10 mouse cellular contexts compared by ENCODE assay signal in the genomic region with DNA sequence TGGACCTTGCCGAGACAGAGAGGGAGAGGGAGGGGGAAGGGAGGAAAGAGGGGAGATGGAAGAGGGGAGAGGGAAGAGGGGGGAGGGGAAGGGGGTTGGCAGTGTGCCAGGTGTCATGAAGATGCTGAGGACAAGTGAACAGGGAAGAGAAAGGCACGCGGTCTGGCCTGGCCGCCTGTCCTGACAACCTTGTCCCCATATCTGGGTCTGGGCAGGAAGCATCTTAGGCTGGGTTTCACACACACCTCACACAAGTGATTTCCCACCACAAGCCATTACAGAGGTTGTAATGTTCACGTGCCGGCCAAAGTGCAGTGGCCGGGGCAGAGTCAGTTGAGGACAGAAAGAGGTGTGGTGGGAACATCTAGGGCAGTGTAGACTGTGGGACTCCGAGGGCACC. TPM values are rescaled to one million over a fixed set of nuclear protein-coding genes. Genes with fewer than 3 reads are reported as not detected.
DNase-seq lines count a peak whose midpoint lies in the region; ATAC-seq and TF ChIP-seq lines count a peak whose summit lies in the region.
"Had no signal": no experiment of that assay in that cellular context is flagged by ENCODE, and none has a peak within 500 bp of the region (broad histone marks: within the 10 kb centered on the region; RNA-seq: fewer than 3 reads in every experiment).

No protein-coding gene starts in this region.

- 29% methylated on average over 8 of the region's 8 CpGs for WGBS in heart, postnatal 0 days
- WGBS in large intestine, adult 2 months: 16% methylated on average over 8 of the region's 8 CpGs

- no peaks in the 10 kb centered on the region for H3K36me3 ChIP-seq in heart, postnatal 0 days (replicated peaks; ENCODE audit: control insufficient read depth, insufficient read depth, low read length)

- no peak overlapping the region for H3K27ac ChIP-seq in heart, postnatal 0 days (ENCODE audit: low read depth)

- H3K4me3 ChIP-seq in heart, postnatal 0 days (ENCODE audit: low read depth, low read length): no peak overlapping the region
- H3K4me3 ChIP-seq: erythroblast, embryonic 14.5 days had no signal

- no peak overlapping the region for H3K9ac ChIP-seq in heart, postnatal 0 days (replicated peaks; ENCODE audit: low read depth, low read length)

- H3K9me3 ChIP-seq in heart, postnatal 0 days (replicated peaks; ENCODE audit: control insufficient read depth, low read length): no peaks in the 10 kb centered on the region

- H3K4me2 ChIP-seq in heart, postnatal 0 days (ENCODE audit: low read depth, low read length): no peak overlapping the region

- no peaks in the 10 kb centered on the region for H3K4me1 ChIP-seq in heart, postnatal 0 days (ENCODE audit: control insufficient read depth, insufficient read depth)

- TF ChIP-seq CTCF in heart, postnatal 0 days (IDR thresholded peaks at IDR 0.05; ENCODE audit: low read depth): no peak

- TF ChIP-seq EP300 in heart, postnatal 0 days (IDR thresholded peaks at IDR 0.05; ENCODE audit: low read depth): no peak

- intact Hi-C loops in heart, postnatal 36 days (cut with DNase I): no loop called here

- no peaks in the 10 kb centered on the region for H3K27me3 ChIP-seq in heart, postnatal 0 days (ENCODE audit: control insufficient read depth, insufficient read depth, low read length)
- H3K27me3 ChIP-seq: CH12.LX had no signal

- peak; percentile 21; the same call in 1 of the 2 replicates for ATAC-seq in heart, postnatal 0 days (ENCODE audit: insufficient read depth, low read depth)
- ATAC-seq in inflammation-experienced regulatory T-cells, adult 6 months: no peak

- no peak for DNase-seq in heart, postnatal 0 days (ENCODE audit: low spot score)
- DNase-seq in heart, postnatal 36 days: no peak
- peak; percentile 27 for DNase-seq in right cerebral cortex, postnatal 4 days
- no peak for DNase-seq in right cerebral cortex, adult 18-20 months
- peak; percentile 92 for DNase-seq in large intestine, adult 2 months (ENCODE audit: low read depth, low spot score)
- no peak for DNase-seq in cerebellum, adult 9-10 months
- DNase-seq in spleen, postnatal 36 days (ENCODE audit: low spot score in 2 of 2): no peak

RNA-seq across cellular contexts. Expression of a gene that starts 25.7 kb away (rescaled TPM):
- total RNA-seq in heart, postnatal 0 days (2014; rRNA removed; ENCODE audit: low replicate concordance): 14.1 and 21.7 TPM in 2 replicates
- 13.8 and 14.1 TPM in 2 replicates for polyA plus RNA-seq in heart, postnatal 0 days (2015; fragmentation: Nextera tagmentation; extraction: Ambion mirVana)
- 10 to 100 TPM; 10.9 to 17.3 TPM for total RNA-seq in heart, postnatal 36 days (2021)
- polyA plus RNA-seq in large intestine, adult 2 months (2012; rRNA removed): 8.7 and 11.2 TPM in 2 replicates
- 1 to 10 TPM; 3.2 to 8.3 (median 6.6) TPM for polyA plus RNA-seq in inflammation-experienced regulatory T-cells, adult 6 months (2017; shearing (Covaris generic))

RNA-seq across cellular contexts. Expression of a gene that starts 40.7 kb away (rescaled TPM):
- 817 and 939 TPM in 2 replicates for total RNA-seq in heart, postnatal 0 days (2014; rRNA removed; ENCODE audit: low replicate concordance)
- polyA plus RNA-seq in heart, postnatal 0 days (2015; fragmentation: Nextera tagmentation; extraction: Ambion mirVana): 255 and 273 TPM in 2 replicates
- 100 to 1,000 TPM; 392 TPM for total RNA-seq in heart, postnatal 36 days (2021)
- polyA plus RNA-seq in large intestine, adult 2 months (2012; rRNA removed): 2,568 and 3,337 TPM in 2 replicates
- polyA plus RNA-seq in inflammation-experienced regulatory T-cells, adult 6 months (2017; shearing (Covaris generic)): 100 to 1,000 TPM; 514 to 941 (median 691) TPM

RNA-seq across cellular contexts. Expression of a gene that starts 55.1 kb away (rescaled TPM):
- total RNA-seq in heart, postnatal 0 days (2014; rRNA removed; ENCODE audit: low replicate concordance): 6.6 and 23.1 TPM in 2 replicates
- 0.99 and 1.4 TPM in 2 replicates for polyA plus RNA-seq in heart, postnatal 0 days (2015; fragmentation: Nextera tagmentation; extraction: Ambion mirVana)
- total RNA-seq in heart, postnatal 36 days (2021): 10 to 100 TPM; 33.3 to 40.1 TPM
- polyA plus RNA-seq in large intestine, adult 2 months (2012; rRNA removed): 139 and 154 TPM in 2 replicates
- 1 to 10 TPM; 2.5 to 3.8 (median 3.8) TPM for polyA plus RNA-seq in inflammation-experienced regulatory T-cells, adult 6 months (2017; shearing (Covaris generic))

Comparison
In these comparisons a context has a peak if more than half of its experiments do, and no peak if none do; other contexts are left out.
1. DNase-seq: peak in right cerebral cortex, postnatal 4 days (single experiment) and large intestine, adult 2 months (single experiment); none in heart, postnatal 0 days (single experiment), heart, postnatal 36 days (0 of 2), right cerebral cortex, adult 18-20 months (single experiment), cerebellum, adult 9-10 months (single experiment) and spleen, postnatal 36 days (0 of 2).
2. RNA of a gene that starts 55.1 kb away (polyA plus RNA-seq): 139 to 154 TPM in large intestine, adult 2 months; 2.5 to 3.8 TPM in inflammation-experienced regulatory T-cells, adult 6 months and 0.99 to 1.4 TPM in heart, postnatal 0 days; every median in the first group is over 10 times any median in the second.